Mouse (Mus musculus) liver, adult 2 months (tissue): ENCODE results near the gene Gm43738.

Experiments
- CTCF ChIP-seq: fragments of 200-500 bp; IDR thresholded peaks from 2 replicates; pipeline ENCODE4 v1.5.1; 2011; ENCODE audit warnings: low read depth, low read length, control low read depth
- POLR2A ChIP-seq: fragments of 200-500 bp; IDR thresholded peaks from 2 replicates; pipeline ENCODE4 v1.6.1; 2011; ENCODE audit warnings: low read length, control low read depth; ENCODE audit not compliant: insufficient read depth; ENCODE audit errors: extremely low read depth

- TF ChIP-seq CTCF (no peak), POLR2A (no peak)
Measured at GRCm38 (mm10) chr3:89107545-89107944, 6.6 kb upstream of the Gm43738 start.
